In the genomic region with DNA sequence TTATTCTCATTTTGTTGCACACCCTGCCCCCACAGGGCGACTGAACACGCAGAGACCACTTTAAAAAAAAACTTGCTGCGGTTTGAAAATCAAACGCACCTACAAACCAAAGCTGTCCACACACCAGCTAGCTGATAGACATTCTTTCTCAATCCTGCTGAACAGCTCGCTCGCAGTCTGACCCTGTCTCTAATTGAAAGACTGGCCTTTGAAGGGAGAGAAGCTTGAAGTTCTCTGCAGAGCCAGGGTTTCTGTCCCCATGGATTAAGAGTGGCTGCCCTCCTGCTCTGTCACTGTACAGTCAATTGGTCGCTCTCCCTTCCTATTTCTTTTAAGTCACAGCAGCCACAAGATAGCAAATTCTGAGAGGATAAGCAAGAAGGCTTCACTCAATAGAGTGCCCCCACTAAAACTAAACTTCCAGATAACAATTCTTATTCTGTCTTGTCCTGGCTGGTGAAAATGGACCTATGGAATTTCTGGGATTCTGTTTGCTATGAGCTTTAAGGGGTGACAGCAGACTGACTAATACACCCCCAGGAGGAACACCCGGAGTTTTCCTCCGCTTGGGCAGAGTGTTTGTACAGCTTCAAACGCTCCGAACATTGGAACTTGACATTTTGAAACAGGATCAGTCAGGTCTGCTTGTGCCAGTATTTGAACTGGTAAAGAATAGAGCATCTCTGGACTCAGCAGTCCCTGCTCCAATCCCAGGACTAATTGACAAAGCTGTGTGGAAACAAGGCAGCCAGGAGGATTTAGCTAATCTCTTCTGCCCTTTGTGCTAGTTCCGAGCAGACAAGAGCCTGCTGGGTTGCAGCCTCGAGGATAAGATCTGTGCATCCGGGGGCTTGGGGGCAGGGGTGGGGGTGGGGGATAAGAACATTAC, we compare ENCODE assay signal across 14 mouse cellular contexts.
DNase-seq lines count a peak whose midpoint lies in the region; ATAC-seq and TF ChIP-seq lines count a peak whose summit lies in the region.
"Had no signal": no experiment of that assay in that cellular context is flagged by ENCODE, and none has a peak within 500 bp of the region (broad histone marks: within the 10 kb centered on the region; RNA-seq: fewer than 3 reads in every experiment).

No protein-coding gene starts in this region.

- peaks cover 16% of the 10 kb centered on the region; the same call in 1 of the 2 replicates for H3K4me1 ChIP-seq in lung, embryonic 14.5 days (ENCODE audit: insufficient read depth)
- peaks cover 8% of the 10 kb centered on the region for H3K4me1 ChIP-seq in brown adipose tissue, adult 24 weeks (ENCODE audit: control insufficient read depth, insufficient read depth, insufficient read length, low read length)
- H3K4me1 ChIP-seq in forebrain, embryonic 15.5 days: 0 out of 2 replicates have a peak, but pooled peaks cover 3% of the 10 kb centered on the region
- peaks cover 9% of the 10 kb centered on the region; the same call in 1 of the 2 replicates for H3K4me1 ChIP-seq in midbrain, postnatal 0 days (ENCODE audit: insufficient read depth, low read length)
- H3K4me1 ChIP-seq: hindbrain, embryonic 15.5 days had no signal

- no peak overlapping the region for H3K4me3 ChIP-seq in lung, embryonic 14.5 days (ENCODE audit: low read depth, low read length)
- no peak overlapping the region for H3K4me3 ChIP-seq in brown adipose tissue, adult 24 weeks (ENCODE audit: insufficient read depth, low read depth, low read length)
- H3K4me3 ChIP-seq in forebrain, embryonic 15.5 days: no peak overlapping the region
- peak overlapping the region; percentile 6; the same call in 1 of the 2 replicates for H3K4me3 ChIP-seq in midbrain, postnatal 0 days (ENCODE audit: low read depth, low read length)
- H3K4me3 ChIP-seq: hindbrain, embryonic 15.5 days; myocyte had no signal

- H3K36me3 ChIP-seq in lung, embryonic 14.5 days (ENCODE audit: insufficient read depth): no peaks in the 10 kb centered on the region
- no peaks in the 10 kb centered on the region for H3K36me3 ChIP-seq in forebrain, embryonic 15.5 days
- H3K36me3 ChIP-seq in midbrain, postnatal 0 days (ENCODE audit: insufficient read depth, low read length): no peaks in the 10 kb centered on the region
- H3K36me3 ChIP-seq: hindbrain, embryonic 15.5 days had no signal

- TF ChIP-seq CTCF in lung, embryonic 14.5 days (IDR thresholded peaks at IDR 0.05; ENCODE audit: low read depth): no peak
- no peak for TF ChIP-seq CTCF in midbrain, postnatal 0 days (IDR thresholded peaks at IDR 0.05)

- WGBS in lung, embryonic 14.5 days: 20% methylated on average over 14 of the region's 14 CpGs
- 8% methylated on average over 14 of the region's 14 CpGs for WGBS in forebrain, embryonic 15.5 days
- WGBS in midbrain, postnatal 0 days: 11% methylated on average over 14 of the region's 14 CpGs

- peak; percentile 18 for DNase-seq in lung, embryonic 14.5 days
- no peak for DNase-seq in lung, postnatal 4 days
- no peak for DNase-seq in midbrain, postnatal 0 days (ENCODE audit: low spot score)
- no peak for DNase-seq in natural killer cell, adult 2 months (ENCODE audit: low spot score in 2 of 2)
- DNase-seq in layer of hippocampus, adult 18-20 months (ENCODE audit: low spot score in 2 of 2): no peak
- DNase-seq: cerebellum, postnatal 36 days; heart, adult 18-20 months; kidney, postnatal 25 days had no signal

- 0 out of 2 replicates have a peak overlapping the region, but pooled peaks have one; percentile 3 for H3K27ac ChIP-seq in lung, embryonic 14.5 days (ENCODE audit: low read depth)
- H3K27ac ChIP-seq in brown adipose tissue, adult 24 weeks (replicated peaks; ENCODE audit: low read depth, low read length): peak overlapping the region; percentile 14; the same call in 1 of the 2 replicates
- no peak overlapping the region for H3K27ac ChIP-seq in forebrain, embryonic 15.5 days (replicated peaks)
- peak overlapping the region; percentile 1; the same call in 1 of the 2 replicates for H3K27ac ChIP-seq in midbrain, postnatal 0 days (ENCODE audit: low read depth, low read length)
- H3K27ac ChIP-seq: hindbrain, embryonic 15.5 days had no signal

- no peak overlapping the region for H3K4me2 ChIP-seq in lung, embryonic 14.5 days
- H3K4me2 ChIP-seq in forebrain, embryonic 15.5 days (replicated peaks): no peak overlapping the region
- peak overlapping the region; percentile 4; the same call in 1 of the 2 replicates for H3K4me2 ChIP-seq in midbrain, postnatal 0 days (ENCODE audit: low read depth, low read length, poor library complexity, severe bottlenecking)
- H3K4me2 ChIP-seq: hindbrain, embryonic 15.5 days had no signal

- H3K9me3 ChIP-seq in lung, embryonic 14.5 days (ENCODE audit: low read depth, low read length): no peaks in the 10 kb centered on the region
- no peaks in the 10 kb centered on the region for H3K9me3 ChIP-seq in forebrain, embryonic 15.5 days
- H3K9me3 ChIP-seq in midbrain, postnatal 0 days (ENCODE audit: low read length): no peaks in the 10 kb centered on the region
- H3K9me3 ChIP-seq: hindbrain, embryonic 15.5 days had no signal

- H3K27me3 ChIP-seq in lung, embryonic 14.5 days (ENCODE audit: insufficient read depth, low read length): no peaks in the 10 kb centered on the region
- no peaks in the 10 kb centered on the region for H3K27me3 ChIP-seq in forebrain, embryonic 15.5 days
- H3K27me3 ChIP-seq in midbrain, postnatal 0 days (ENCODE audit: insufficient read depth, low read length): no peaks in the 10 kb centered on the region
- H3K27me3 ChIP-seq: CH12.LX; hindbrain, embryonic 15.5 days had no signal

- no peak overlapping the region for H3K9ac ChIP-seq in lung, embryonic 14.5 days
- H3K9ac ChIP-seq in forebrain, embryonic 15.5 days (replicated peaks): no peak overlapping the region
- H3K9ac ChIP-seq in midbrain, postnatal 0 days (replicated peaks; ENCODE audit: low read length, poor library complexity, severe bottlenecking): no peak overlapping the region
- H3K9ac ChIP-seq: hindbrain, embryonic 15.5 days had no signal

- ATAC-seq in lung, embryonic 14.5 days (ENCODE audit: insufficient read depth): peak; percentile 21; the same call in 1 of the 2 replicates
- peak; percentile 57 for ATAC-seq in forebrain, embryonic 15.5 days (replicated peaks)
- peak; percentile 73; the same call in 1 of the 2 replicates for ATAC-seq in midbrain, postnatal 0 days (ENCODE audit: low FRiP score)
- no peak for ATAC-seq in activated CD4-positive, CD25-positive, alpha-beta regulatory T cell, adult 4 months
